Mouse (Mus musculus) Muller cell, postnatal 12 days (primary cell): ENCODE measurements around the gene Pdzrn4.

Source experiments
- DNase-seq: peaks from one replicate; pipeline ENCODE4 v3.0.0-alpha.2; 2015; ENCODE audit errors: inconsistent ontology term

Gene Pdzrn4

GRCm38 (mm10) chr15:92500276-92500838 is 103.7 kb downstream of the Pdzrn4 start:
- no peak for DNase-seq

- peak; percentile 84 for DNase-seq
Observed at GRCm38 (mm10) chr15:92502797-92503196, 106.1 kb downstream of the Pdzrn4 start.

GRCm38 (mm10) chr15:92509372-92509771 is 112.7 kb downstream of the Pdzrn4 start:
- no peak for DNase-seq

GRCm38 (mm10) chr15:92515651-92516050 is 119.0 kb downstream of the Pdzrn4 start:
- DNase-seq: peak; percentile 56

GRCm38 (mm10) chr15:92520677-92521225 is 124.1 kb downstream of the Pdzrn4 start:
- peak; percentile 11 for DNase-seq

- no peak for DNase-seq
Observed at GRCm38 (mm10) chr15:92521686-92522085, 125.0 kb downstream of the Pdzrn4 start.

- DNase-seq: no peak
Observed at GRCm38 (mm10) chr15:92524917-92525316, 128.2 kb downstream of the Pdzrn4 start.

- DNase-seq: no peak
Observed at GRCm38 (mm10) chr15:92525416-92525815, 128.7 kb downstream of the Pdzrn4 start.

- no peak for DNase-seq
Observed at GRCm38 (mm10) chr15:92526731-92527130, 130.1 kb downstream of the Pdzrn4 start.

- DNase-seq: no peak
Observed at GRCm38 (mm10) chr15:92543252-92543651, 146.6 kb downstream of the Pdzrn4 start.

GRCm38 (mm10) chr15:92547294-92547911 is 150.7 kb downstream of the Pdzrn4 start:
- DNase-seq: no peak

- no peak for DNase-seq
Observed at GRCm38 (mm10) chr15:92555012-92555574, 158.4 kb downstream of the Pdzrn4 start.

GRCm38 (mm10) chr15:92555716-92556115 is 159.0 kb downstream of the Pdzrn4 start:
- no peak for DNase-seq

GRCm38 (mm10) chr15:92558592-92558991 is 161.9 kb downstream of the Pdzrn4 start:
- DNase-seq: no peak

GRCm38 (mm10) chr15:92562149-92562548 is 165.5 kb downstream of the Pdzrn4 start:
- DNase-seq: no peak

- DNase-seq: no peak
Observed at GRCm38 (mm10) chr15:92563576-92563975, 166.9 kb downstream of the Pdzrn4 start.

- DNase-seq: no peak
Observed at GRCm38 (mm10) chr15:92570526-92571243, 174.0 kb downstream of the Pdzrn4 start.

GRCm38 (mm10) chr15:92571244-92571539 is 174.5 kb downstream of the Pdzrn4 start:
- DNase-seq: no peak

GRCm38 (mm10) chr15:92577476-92577875 is 180.8 kb downstream of the Pdzrn4 start:
- DNase-seq: no peak

GRCm38 (mm10) chr15:92580217-92580616 is 183.5 kb downstream of the Pdzrn4 start:
- no peak for DNase-seq

GRCm38 (mm10) chr15:92580742-92581383 is 184.2 kb downstream of the Pdzrn4 start:
- no peak for DNase-seq
